Mouse (Mus musculus) lung, postnatal 0 days (tissue): ENCODE results near the gene Cpne8.

Experiments
- CTCF ChIP-seq: IDR thresholded peaks from 2 replicates; pipeline ENCODE4 v1.5.1; 2016; ENCODE audit warnings: antibody characterized with exemption, mild to moderate bottlenecking
- EP300 ChIP-seq: IDR thresholded peaks from 2 replicates; pipeline ENCODE4 v1.6.1; 2016; ENCODE audit warnings: antibody characterized with exemption, mild to moderate bottlenecking, control low read depth

- TF ChIP-seq CTCF (no peak), EP300 (peak; percentile 69)
Measured at GRCm38 (mm10) chr15:90717717-90718116, 38.5 kb upstream of the Cpne8 start.
